Mouse (Mus musculus) MEL (cell line): ENCODE measurements around the gene Mrpl24. TPM values are rescaled to one million over a fixed set of nuclear protein-coding genes. Genes with fewer than 3 reads are reported as not detected.

Experiments used
- DNase-seq: peaks from one replicate; pipeline ENCODE4 v3.0.0; 2011; ENCODE audit warnings: low read depth, low spot score
- H3K27ac ChIP-seq: 2 replicates; pipeline ENCODE4 v1.5.1; 2012; ENCODE audit warnings: low read depth, mild to moderate bottlenecking, control low read depth, low read length, moderate library complexity; ENCODE audit not compliant: control insufficient read depth
- H3K27me3 ChIP-seq, 2 experiments: fragments of 150-350 bp in 1 of 2; sonication (generic) in 1 of 2; 2 replicates each; pipeline ENCODE4 v1.6.1; 2012; ENCODE audit warnings: low read length in 2 of 2, mild to moderate bottlenecking in 2 of 2, improper control_type of control experiment in 1 of 2, moderate library complexity in 1 of 2; ENCODE audit not compliant: insufficient read depth in 2 of 2, control insufficient read depth in 1 of 2
- H3K36me3 ChIP-seq, 2 experiments: 2 replicates each; pipeline ENCODE4 v1.6.1; 2012 to 2014; ENCODE audit warnings: low read length in 2 of 2, improper control_type of control experiment in 1 of 2, inconsistent platforms in 1 of 2, mild to moderate bottlenecking in 1 of 2; ENCODE audit not compliant: insufficient read depth in 2 of 2, control insufficient read depth in 1 of 2
- H3K4me1 ChIP-seq, 2 experiments: fragments of 150-350 bp in 1 of 2; sonication (generic) in 1 of 2; 2 replicates each; pipeline ENCODE4 v1.6.1; 2012; ENCODE audit warnings: low read length in 2 of 2, improper control_type of control experiment in 1 of 2, mild to moderate bottlenecking in 1 of 2; ENCODE audit not compliant: insufficient read depth in 2 of 2, control insufficient read depth in 1 of 2
- H3K4me3 ChIP-seq, 2 experiments: fragments of 150-350 bp in 1 of 2; sonication (generic) in 1 of 2; 2 replicates each; pipeline ENCODE4 v1.5.1; 2012; ENCODE audit warnings: low read depth in 2 of 2, low read length in 2 of 2, mild to moderate bottlenecking in 2 of 2, moderate library complexity in 2 of 2, control low read depth in 1 of 2, improper control_type of control experiment in 1 of 2; ENCODE audit not compliant: control insufficient read depth in 1 of 2, insufficient read depth in 1 of 2
- H3K79me2 ChIP-seq: 2 replicates; pipeline ENCODE4 v1.6.1; 2012; ENCODE audit warnings: mild to moderate bottlenecking, low read length, moderate library complexity; ENCODE audit not compliant: control insufficient read depth, poor library complexity, insufficient read depth
- H3K9ac ChIP-seq: 2 replicates; pipeline ENCODE4 v1.6.1; 2012; ENCODE audit warnings: low read depth, mild to moderate bottlenecking, control low read depth, low read length, moderate library complexity; ENCODE audit not compliant: control insufficient read depth, poor library complexity, severe bottlenecking
- H3K9me3 ChIP-seq: fragments of 150-350 bp; sonication (generic); replicated peaks from 2 replicates; pipeline ENCODE4 v1.6.1; 2012; ENCODE audit warnings: mild to moderate bottlenecking, low read length, improper control_type of control experiment, moderate library complexity; ENCODE audit not compliant: insufficient read depth
- BHLHE40 ChIP-seq: IDR thresholded peaks from 2 replicates; pipeline ENCODE4 v1.6.1; 2012; ENCODE audit warnings: low read depth, mild to moderate bottlenecking, inconsistent platforms, low read length, improper control_type of control experiment, borderline replicate concordance
- CHD1 ChIP-seq: IDR thresholded peaks from 2 replicates; pipeline ENCODE4 v1.6.1; 2012; ENCODE audit warnings: low read depth, mild to moderate bottlenecking, inconsistent platforms, low read length, improper control_type of control experiment
- CHD2 ChIP-seq: IDR thresholded peaks from 2 replicates; pipeline ENCODE4 v1.6.1; 2011; ENCODE audit warnings: low read length, improper control_type of control experiment
- CTCF ChIP-seq, 3 experiments: IDR thresholded peaks in 2 of 3; conservative IDR thresholded peaks in 1 of 3; 2 replicates each; pipeline ENCODE4 v1.5.1; 2011 to 2012; ENCODE audit warnings: low read length in 3 of 3, low read depth in 2 of 3, mild to moderate bottlenecking in 2 of 3, improper control_type of control experiment in 1 of 3, inconsistent platforms in 1 of 3, mixed read lengths in 1 of 3, moderate library complexity in 1 of 3; ENCODE audit not compliant: control insufficient read depth in 1 of 3, insufficient read depth in 1 of 3, poor library complexity in 1 of 3, severe bottlenecking in 1 of 3
- E2F4 ChIP-seq: IDR thresholded peaks from 2 replicates; pipeline ENCODE4 v1.6.1; 2011; ENCODE audit warnings: low read depth, low read length, improper control_type of control experiment, borderline replicate concordance
- ELF1 ChIP-seq: IDR thresholded peaks from 2 replicates; pipeline ENCODE4 v1.6.1; 2014; ENCODE audit warnings: low read depth, mild to moderate bottlenecking, inconsistent platforms, low read length, improper control_type of control experiment, moderate library complexity
- ETS1 ChIP-seq: IDR thresholded peaks from 2 replicates; pipeline ENCODE4 v1.6.1; 2012; ENCODE audit warnings: low read depth, mild to moderate bottlenecking, inconsistent platforms, low read length, improper control_type of control experiment, moderate library complexity
- GABPA ChIP-seq: IDR thresholded peaks from 2 replicates; pipeline ENCODE4 v1.6.1; 2012; ENCODE audit warnings: low read depth, mild to moderate bottlenecking, inconsistent platforms, low read length, improper control_type of control experiment, moderate library complexity
- GATA1 ChIP-seq: IDR thresholded peaks from 2 replicates; pipeline ENCODE4 v1.6.1; 2011; ENCODE audit warnings: low read depth, low read length, improper control_type of control experiment
- HCFC1 ChIP-seq: IDR thresholded peaks from 2 replicates; pipeline ENCODE4 v1.6.1; 2012; ENCODE audit warnings: low read depth, mild to moderate bottlenecking, inconsistent platforms, low read length, improper control_type of control experiment, moderate library complexity
- KAT2A ChIP-seq: conservative IDR thresholded peaks from 2 replicates; pipeline ENCODE4 v1.6.1; 2012; ENCODE audit warnings: low read depth, low read length, improper control_type of control experiment, inconsistent platforms
- MAFK ChIP-seq: IDR thresholded peaks from 2 replicates; pipeline ENCODE4 v1.6.1; 2011; ENCODE audit warnings: low read depth, mild to moderate bottlenecking, low read length, improper control_type of control experiment, borderline replicate concordance
- MAZ ChIP-seq: IDR thresholded peaks from 2 replicates; pipeline ENCODE4 v1.6.1; 2012; ENCODE audit warnings: low read depth, mild to moderate bottlenecking, inconsistent platforms, low read length, improper control_type of control experiment
- MXI1 ChIP-seq: IDR thresholded peaks from 2 replicates; pipeline ENCODE4 v1.6.1; 2011; ENCODE audit warnings: mild to moderate bottlenecking, low read depth, low read length, improper control_type of control experiment
- MYB ChIP-seq: IDR thresholded peaks from 2 replicates; pipeline ENCODE4 v1.6.1; 2011; ENCODE audit warnings: mild to moderate bottlenecking, low read depth, low read length, improper control_type of control experiment
- MYC ChIP-seq: IDR thresholded peaks from 2 replicates; pipeline ENCODE4 v1.6.1; 2011; ENCODE audit warnings: low read depth, mild to moderate bottlenecking, low read length, improper control_type of control experiment, moderate library complexity
- NELFE ChIP-seq: IDR thresholded peaks from 2 replicates; pipeline ENCODE4 v1.6.1; 2011; ENCODE audit warnings: low read depth, low read length, improper control_type of control experiment
- NRF1 ChIP-seq: IDR thresholded peaks from 2 replicates; pipeline ENCODE4 v1.6.1; 2014; ENCODE audit warnings: low read depth, mild to moderate bottlenecking, inconsistent platforms, low read length, improper control_type of control experiment, moderate library complexity; ENCODE audit not compliant: poor library complexity, insufficient read depth, severe bottlenecking
- POLR2A ChIP-seq, 2 experiments: IDR thresholded peaks; 2 replicates each; pipeline ENCODE4 v1.6.1; 2011 to 2012; ENCODE audit warnings: low read length in 2 of 2, mild to moderate bottlenecking in 2 of 2, control low read depth in 1 of 2, improper control_type of control experiment in 1 of 2, low read depth in 1 of 2, moderate library complexity in 1 of 2; ENCODE audit not compliant: control insufficient read depth in 1 of 2, insufficient read depth in 1 of 2, poor library complexity in 1 of 2
- POLR2AphosphoS5 ChIP-seq: IDR thresholded peaks from 2 replicates; pipeline ENCODE4 v1.6.1; 2012; ENCODE audit warnings: low read depth, borderline replicate concordance, mild to moderate bottlenecking, inconsistent platforms, low read length, moderate library complexity, mixed read lengths
- SIN3A ChIP-seq: IDR thresholded peaks from 2 replicates; pipeline ENCODE4 v1.6.1; 2012; ENCODE audit warnings: low read length, improper control_type of control experiment, inconsistent platforms
- SMC3 ChIP-seq: IDR thresholded peaks from 2 replicates; pipeline ENCODE4 v1.6.1; 2011; ENCODE audit warnings: low read depth, low read length, improper control_type of control experiment
- TAL1 ChIP-seq: IDR thresholded peaks from 2 replicates; pipeline ENCODE4 v1.6.1; 2012; ENCODE audit warnings: mild to moderate bottlenecking, inconsistent platforms, low read length, moderate library complexity, mixed read lengths
- TBP ChIP-seq: IDR thresholded peaks from 2 replicates; pipeline ENCODE4 v1.8.0; 2011; ENCODE audit warnings: low read depth, low read length, improper control_type of control experiment
- TCF12 ChIP-seq: IDR thresholded peaks from 2 replicates; pipeline ENCODE4 v1.6.1; 2014; ENCODE audit warnings: low read depth, mild to moderate bottlenecking, inconsistent platforms, low read length, improper control_type of control experiment, moderate library complexity
- USF1 ChIP-seq: IDR thresholded peaks from 2 replicates; pipeline ENCODE4 v1.6.1; 2014; ENCODE audit warnings: low read depth, mild to moderate bottlenecking, inconsistent platforms, low read length, improper control_type of control experiment, moderate library complexity
- ZC3H11A ChIP-seq: IDR thresholded peaks from 2 replicates; pipeline ENCODE4 v1.6.1; 2012; ENCODE audit warnings: low read depth, mild to moderate bottlenecking, inconsistent platforms, low read length, improper control_type of control experiment
- ZKSCAN1 ChIP-seq: IDR thresholded peaks from 2 replicates; pipeline ENCODE4 v1.6.1; 2012; ENCODE audit warnings: low read depth, mild to moderate bottlenecking, inconsistent platforms, low read length, improper control_type of control experiment, moderate library complexity
- ZNF384 ChIP-seq: IDR thresholded peaks from 2 replicates; pipeline ENCODE4 v1.6.1; 2012; ENCODE audit warnings: low read depth, mild to moderate bottlenecking, inconsistent platforms, low read length, improper control_type of control experiment
- polyA plus RNA-seq, 2 experiments: library from polyadenylated mRNA; stranded (reverse) in 1 of 2; unstranded in 1 of 2; fragments of >175 nt in 1 of 2; fragments of >200 nt in 1 of 2; gene quantifications; 2 replicates each; pipeline versions ENCODE4 v1.2.1 to v1.2.4; 2012; ENCODE audit warnings: low replicate concordance in 2 of 2, low read depth in 1 of 2; ENCODE audit not compliant: insufficient read length in 2 of 2, insufficient read depth in 1 of 2, missing spikeins in 1 of 2
- total RNA-seq: library from RNA; depleted of rRNA; stranded (reverse); fragments of 300-350 nt; gene quantifications from 2 replicates; pipeline ENCODE4 v1.2.3, GENCODE M21; 2012

The Mrpl24 gene
- total and polyA plus RNA-seq, 3 experiments = 59.5 to 77.3 TPM; not detected in 1

- no peak for TF ChIP-seq GABPA
- TF ChIP-seq ZKSCAN1 = no peak
- no peak for TF ChIP-seq ETS1
- TF ChIP-seq ELF1 = no peak
- TF ChIP-seq MXI1 = no peak
- TF ChIP-seq HCFC1 = no peak
- TF ChIP-seq POLR2AphosphoS5 = no peak
- no peak for TF ChIP-seq ZNF384
- TF ChIP-seq MAFK = no peak
- TF ChIP-seq KAT2A = no peak
- TF ChIP-seq MAZ = no peak
- no peak for TF ChIP-seq BHLHE40
- no peak for TF ChIP-seq CHD2
- TF ChIP-seq CTCF (IDR thresholded peaks at IDR 0.05 in 2 of 3, conservative IDR thresholded peaks at IDR 0.05 in 1 of 3; ENCODE audit: control insufficient read depth in 1 of 3, insufficient read depth in 1 of 3, low read depth in 2 of 3, low read length in 3 of 3, poor library complexity in 1 of 3, severe bottlenecking in 1 of 3) = no peak
- TF ChIP-seq POLR2A (IDR thresholded peaks at IDR 0.05; ENCODE audit: control insufficient read depth in 1 of 2, insufficient read depth in 1 of 2, low read depth in 1 of 2, low read length in 2 of 2, poor library complexity in 1 of 2) = no peak
- TF ChIP-seq TAL1 = no peak
- no peak for TF ChIP-seq TCF12
- TF ChIP-seq GATA1 = no peak
- DNase-seq = peak; percentile 36
- peak overlapping the region; percentile 26; the same call in 1 of the 2 replicates for H3K9ac ChIP-seq
- H3K4me1 ChIP-seq = peaks cover 0 to 32% of the 10 kb centered on the region in 2 experiments; a peak in 2 of 4 replicates
- peaks cover 0 to 16% of the 10 kb centered on the region in 2 experiments; a peak in 2 of 4 replicates for H3K36me3 ChIP-seq
- peaks cover 33% of the 10 kb centered on the region for H3K79me2 ChIP-seq
- H3K9me3 ChIP-seq = no peaks in the 10 kb centered on the region
- no peak overlapping the region for H3K4me3 ChIP-seq
- H3K27me3 ChIP-seq = no peaks in the 10 kb centered on the region
- peak overlapping the region; percentile 80 for H3K27ac ChIP-seq
Observed at GRCm38 (mm10) chr3:87903821-87904220, 15.5 kb upstream of the Mrpl24 start.

GRCm38 (mm10) chr3:87905880-87906485 is 13.3 kb upstream of the Mrpl24 start, which contains the start of gene Hdgf:
Gene Hdgf, plus strand, starts transcription at chr3:87906321.
- Histone ChIP-seq H3K27ac (peak within 1 kb of the TSS; percentile 85), H3K4me1 (peaks cover 0 to 35% of the 10 kb centered on the region in 2 experiments; a peak in 3 of 4 replicates), H3K27me3 (no peaks in the 10 kb centered on the region), H3K79me2 (peaks cover 51% of the 10 kb centered on the region), H3K36me3 (peaks cover under 1 to 34% of the 10 kb centered on the region in 2 experiments; a peak in 3 of 4 replicates), H3K4me3 (peak within 1 kb of the TSS; percentile 82 to 99), H3K9me3 (no peaks in the 10 kb centered on the region), H3K9ac (peak within 1 kb of the TSS; percentile 97)
- peak; percentile 97 for DNase-seq
- no peak for TF ChIP-seq TAL1
- TF ChIP-seq ZKSCAN1 = no peak
- peak; percentile 99 for TF ChIP-seq MXI1
- TF ChIP-seq BHLHE40 = peak; percentile 98
- no peak for TF ChIP-seq CHD1
- TF ChIP-seq SIN3A = peak; percentile 99
- TF ChIP-seq KAT2A = peak; percentile 74
- TF ChIP-seq E2F4 = 0 out of 2 replicates have a peak, but pooled peaks have one; percentile 54
- no peak for TF ChIP-seq ZC3H11A
- TF ChIP-seq MYC = peak; percentile 100
- TF ChIP-seq TBP = peak; percentile 37
- TF ChIP-seq MYB = no peak
- 0 out of 2 replicates have a peak, but pooled peaks have one; percentile 29 for TF ChIP-seq NRF1
- no peak for TF ChIP-seq SMC3
- peak; percentile 94 for TF ChIP-seq USF1
- TF ChIP-seq NELFE = peak; percentile 69
- no peak for TF ChIP-seq CTCF (IDR thresholded peaks at IDR 0.05 in 2 of 3, conservative IDR thresholded peaks at IDR 0.05 in 1 of 3; ENCODE audit: control insufficient read depth in 1 of 3, insufficient read depth in 1 of 3, low read depth in 2 of 3, low read length in 3 of 3, poor library complexity in 1 of 3, severe bottlenecking in 1 of 3)
- TF ChIP-seq CHD2 = no peak
- peak; percentile 71; the same call in 1 of the 2 replicates for TF ChIP-seq GABPA
- peak; percentile 55 for TF ChIP-seq ETS1
